Mouse (Mus musculus) left cerebral cortex, adult 18-20 months (tissue): Measurements from ENCODE around the gene Pced1b. TPM values are rescaled to one million over a fixed set of nuclear protein-coding genes. Genes with fewer than 3 reads are reported as not detected.

Experiments used
- DNase-seq, 2 experiments: peaks; one replicate each; pipeline ENCODE4 v3.0.0; 2021 to 2022; ENCODE audit warnings: low spot score in 2 of 2, mixed read lengths in 1 of 2
- total RNA-seq, 2 experiments: library from RNA; stranded (reverse); gene quantifications; 2 replicates each; pipeline ENCODE4 v1.2.3; 2021

Pced1b gene
- total RNA-seq, 2 experiments from 2014 or later: 5.6 to 7.3 TPM

GRCm38 (mm10) chr15:97394561-97394960, 147.7 kb downstream of the Pced1b start:
- no peak for DNase-seq

GRCm38 (mm10) chr15:97396586-97397299, 149.8 kb downstream of the Pced1b start:
- no peak for DNase-seq

DNA sequence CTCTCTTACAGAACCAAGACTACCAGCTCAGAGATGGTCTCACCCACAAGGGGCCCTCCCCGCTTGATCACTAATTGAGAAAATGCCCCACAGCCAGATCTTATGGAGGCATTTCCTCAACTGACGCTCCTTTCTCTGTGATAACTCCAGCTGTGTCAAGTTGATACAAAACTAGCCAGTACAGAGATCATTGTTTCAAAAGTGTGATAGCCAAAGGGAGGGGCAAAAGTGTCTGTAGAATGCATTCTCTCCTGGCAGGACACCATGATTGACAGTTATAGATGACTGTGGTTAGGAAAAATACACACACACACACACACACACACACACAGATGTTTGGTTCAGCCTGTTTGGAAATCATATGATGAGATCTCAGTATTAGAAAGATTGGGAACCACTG, 150.9 kb downstream of the Pced1b start:
- no peak for DNase-seq

GRCm38 (mm10) chr15:97400866-97401265, 154.0 kb downstream of the Pced1b start:
- no peak for DNase-seq

GRCm38 (mm10) chr15:97404483-97404882, 157.6 kb downstream of the Pced1b start:
- DNase-seq: no peak

DNA sequence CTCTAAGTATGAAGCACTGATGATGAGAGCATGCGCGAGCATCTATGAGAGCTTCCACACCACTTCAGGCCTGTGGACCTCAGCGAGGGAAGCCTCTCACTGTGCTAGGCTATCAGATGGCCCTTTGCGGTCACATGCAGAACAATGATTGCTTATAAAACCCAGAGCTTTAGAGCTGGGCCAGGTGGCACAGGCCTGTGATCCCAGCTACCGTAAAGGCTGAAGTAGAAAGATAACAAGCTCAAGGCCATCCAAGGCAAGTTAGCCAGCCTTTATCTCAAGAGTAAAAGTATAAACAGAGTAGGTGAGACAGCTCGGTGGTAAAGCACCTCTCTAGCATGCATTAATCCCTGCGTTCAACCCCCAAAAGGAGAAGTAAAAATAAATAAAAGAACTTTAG, 158.1 kb downstream of the Pced1b start:
- DNase-seq: no peak

- DNase-seq: no peak
These were observed 159.2 kb downstream of the Pced1b start for GRCm38 (mm10) chr15:97406105-97406504.

- peak; percentile 29 to 47 for DNase-seq
These were observed 160.9 kb downstream of the Pced1b start for GRCm38 (mm10) chr15:97407496-97408454.

GRCm38 (mm10) chr15:97411136-97411535, 164.2 kb downstream of the Pced1b start:
- no peak for DNase-seq

DNA sequence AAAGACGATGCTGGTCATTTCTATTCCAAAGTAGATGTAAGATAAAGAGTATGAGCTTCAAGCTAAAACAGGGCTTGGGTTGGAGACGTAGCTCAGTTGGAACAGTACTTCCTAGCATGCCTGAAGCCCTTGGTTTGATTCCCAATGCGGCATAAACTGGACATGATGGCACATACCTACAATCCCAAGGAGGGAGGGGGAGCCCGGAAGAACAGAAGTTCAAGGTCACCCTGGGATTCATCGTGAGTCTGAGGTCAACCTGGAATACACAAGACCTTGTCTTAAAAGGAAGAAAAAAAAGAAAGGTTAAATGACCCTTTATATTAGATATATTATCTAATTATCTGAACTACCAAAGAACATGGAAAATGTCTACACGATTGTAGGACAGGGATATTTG, 164.8 kb downstream of the Pced1b start:
- DNase-seq: no peak

DNA sequence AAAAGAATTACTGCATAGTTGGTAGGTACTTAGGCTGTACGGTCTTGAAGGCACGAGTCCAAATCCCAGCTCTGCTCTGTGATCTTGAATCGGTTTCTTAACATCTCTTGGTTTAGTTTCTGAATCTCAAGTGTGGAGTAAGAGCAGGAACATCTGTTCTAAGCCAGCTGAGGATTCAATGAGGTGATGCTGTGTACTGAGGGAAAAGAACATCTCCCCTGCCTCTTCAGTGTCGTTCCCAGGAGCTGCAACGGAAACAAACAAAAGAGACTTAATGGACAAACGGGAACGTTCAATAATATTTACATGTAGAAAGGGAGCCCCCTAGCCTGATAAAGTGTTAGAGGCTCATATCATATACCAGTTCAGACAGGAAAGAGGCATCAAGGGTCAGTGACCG, 165.4 kb downstream of the Pced1b start:
- DNase-seq: no peak

DNA sequence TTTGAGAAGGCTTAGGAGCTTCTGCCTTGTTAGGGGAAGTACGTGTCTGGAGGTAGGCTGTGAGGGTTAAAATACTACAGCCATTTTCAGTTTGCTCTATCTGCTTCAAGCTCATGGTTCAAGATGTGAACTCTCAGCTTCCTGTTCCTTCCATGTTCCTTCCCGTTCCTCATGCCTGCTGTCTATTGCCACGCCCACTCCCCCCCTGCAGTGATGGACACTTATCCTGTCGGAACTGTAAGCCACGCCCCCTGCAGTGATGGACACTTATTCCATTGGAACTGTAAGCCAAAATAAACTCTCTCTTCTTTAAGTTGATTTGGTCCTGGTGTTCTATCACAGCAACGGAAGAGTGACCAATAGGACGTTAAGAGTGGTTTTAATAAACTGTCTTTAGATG, 166.0 kb downstream of the Pced1b start:
- no peak for DNase-seq

DNA sequence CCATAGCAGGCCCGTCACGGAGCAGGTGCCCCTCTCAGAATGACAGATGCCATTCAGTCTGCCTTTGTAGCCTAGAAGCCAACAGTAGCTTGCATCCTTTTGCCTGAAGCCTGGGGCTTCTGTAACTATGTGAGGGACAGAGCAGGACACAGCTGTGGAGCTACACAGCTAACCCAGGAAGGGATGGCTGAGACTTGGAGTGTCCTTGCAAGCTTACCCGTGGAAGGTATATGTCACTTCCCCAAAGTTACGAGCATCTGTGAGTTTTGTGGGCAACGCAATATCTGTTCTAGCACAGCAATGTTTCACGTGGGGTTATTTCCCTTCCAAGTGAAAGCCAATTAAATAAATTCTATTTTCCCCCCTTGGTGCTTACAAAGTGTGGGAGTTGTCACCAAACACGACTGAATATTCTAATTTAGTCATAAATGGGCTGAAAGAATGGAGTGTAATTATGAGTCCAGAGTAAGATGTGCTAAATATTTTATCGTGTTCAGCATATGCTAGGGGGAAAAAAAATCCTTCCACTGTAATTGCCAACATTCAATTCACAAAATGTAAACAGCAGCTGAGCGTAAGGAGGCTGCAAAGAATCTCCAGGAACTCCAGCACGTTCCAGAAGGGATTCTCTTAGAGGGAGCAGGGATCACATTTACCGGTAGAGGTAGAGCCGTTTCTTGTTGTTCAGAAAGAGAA, 168.0 kb downstream of the Pced1b start:
- DNase-seq: no peak

GRCm38 (mm10) chr15:97415426-97415946, 168.6 kb downstream of the Pced1b start:
- DNase-seq: no peak

DNA sequence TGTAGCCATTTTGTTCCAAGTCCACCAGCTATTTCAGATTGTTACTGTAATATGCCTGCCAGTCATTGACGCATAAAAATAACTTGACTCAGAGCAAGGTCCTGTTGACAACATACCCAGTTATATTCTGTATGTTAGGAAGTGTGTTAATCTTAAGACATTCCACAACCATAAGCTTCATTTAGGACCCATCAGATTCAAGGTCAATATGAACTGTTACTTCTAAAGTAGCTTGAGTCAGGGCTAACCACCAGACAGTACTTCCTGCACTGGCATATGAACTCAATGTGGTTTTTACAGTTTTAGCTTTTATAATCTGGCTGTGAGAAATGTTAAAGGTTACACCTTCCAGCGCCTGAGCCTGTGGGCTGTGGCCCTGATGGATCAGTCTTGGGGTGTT, 173.4 kb downstream of the Pced1b start:
- no peak for DNase-seq

- DNase-seq: no peak
These were observed 174.6 kb downstream of the Pced1b start for GRCm38 (mm10) chr15:97421533-97421932.

DNA sequence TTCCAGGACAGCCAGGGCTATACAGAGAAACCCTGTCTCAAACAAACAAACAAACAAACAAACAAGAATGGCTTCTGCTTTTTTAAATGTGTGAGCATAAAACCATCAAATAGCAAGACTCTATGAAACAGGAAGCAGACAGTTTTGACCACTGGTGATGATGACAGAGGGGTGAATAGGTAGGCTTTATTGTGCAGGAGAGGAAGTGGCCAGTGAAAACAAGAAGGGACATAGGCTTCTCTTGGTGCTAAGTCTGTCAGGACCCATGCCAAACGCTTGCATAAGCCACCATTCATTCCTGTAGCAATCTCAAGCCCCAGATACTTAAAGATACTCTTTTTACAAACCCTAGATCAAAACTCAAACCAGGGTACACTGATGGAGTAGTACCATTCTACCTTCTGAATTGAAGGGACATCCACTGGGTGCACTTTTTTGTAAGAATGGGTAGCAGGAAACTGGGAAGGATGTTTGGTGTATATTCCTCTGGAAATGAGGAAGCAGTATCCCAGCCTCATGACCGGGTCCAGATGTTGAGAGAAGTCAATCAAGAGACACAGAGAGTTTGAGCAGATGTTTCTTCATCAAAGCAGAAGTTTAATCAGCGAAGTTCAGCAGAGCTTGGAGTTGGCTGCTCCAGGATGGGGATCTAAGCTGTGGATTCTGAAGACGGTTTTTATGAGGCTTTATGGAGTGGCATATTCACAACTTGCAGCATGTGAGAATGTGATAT, 175.5 kb downstream of the Pced1b start:
- DNase-seq: no peak

- DNase-seq: no peak
These were observed 177.5 kb downstream of the Pced1b start for GRCm38 (mm10) chr15:97424375-97424774.

- no peak for DNase-seq
These were observed 178.1 kb downstream of the Pced1b start for GRCm38 (mm10) chr15:97424961-97425360.

GRCm38 (mm10) chr15:97429201-97429900, 182.4 kb downstream of the Pced1b start:
- DNase-seq: no peak
